Mouse (Mus musculus): ENCODE data around the gene Fpr-rs7.

Fpr-rs7 gene

GRCm38 (mm10) chr17:20114126-20114525 lies at the start of gene Fpr-rs7:
Fpr-rs7 (minus strand) TSS chr17:20114226.
- DNase-seq (ENCODE audit: low spot score), result no peak

GRCm38 (mm10) chr17:20074090-20074489 lies 39.9 kb downstream of the Fpr-rs7 start:
- no peak for DNase-seq (ENCODE audit: low spot score)

GRCm38 (mm10) chr17:20071656-20072396 lies 42.2 kb downstream of the Fpr-rs7 start:
- DNase-seq (ENCODE audit: low spot score), result no peak
